Mouse (Mus musculus): ENCODE data around the gene Btnl10.
A peak's percentile ranks its signal among the peaks of the same experiment; 100 is the strongest.
"Not testable (repeated sequence)": the region's sequence is repeated elsewhere in the genome, so short reads cannot be mapped to it uniquely, and the experiment has no call there.

Gene Btnl10

GRCm38 (mm10) chr11:58930254-58930653 is 12.5 kb downstream of the Btnl10 start:
- no peak for DNase-seq (ENCODE audit: low spot score in 2 of 2)

GRCm38 (mm10) chr11:58931576-58931975 is 13.9 kb downstream of the Btnl10 start:
- DNase-seq (ENCODE audit: low spot score in 2 of 2) = peak in 1 of 2 experiments; percentile 43

GRCm38 (mm10) chr11:58937909-58938308 is 20.2 kb downstream of the Btnl10 start:
- DNase-seq (ENCODE audit: low spot score in 2 of 2) = no peak

GRCm38 (mm10) chr11:58938322-58939087 is 20.8 kb downstream of the Btnl10 start, which contains the start of gene Rnf187:
Gene Rnf187 (minus strand): TSS chr11:58938916.
- peak; percentile 79 to 87 for DNase-seq (ENCODE audit: low spot score in 2 of 2)

GRCm38 (mm10) chr11:58939088-58939439 is 21.4 kb downstream of the Btnl10 start:
- no peak for DNase-seq (ENCODE audit: low spot score in 2 of 2)

- no peak for DNase-seq (ENCODE audit: low spot score in 2 of 2)
Observed at GRCm38 (mm10) chr11:58944136-58944535, 26.4 kb downstream of the Btnl10 start.

- DNase-seq (ENCODE audit: low spot score in 2 of 2) = no peak
Observed at GRCm38 (mm10) chr11:58947306-58947705, 29.6 kb downstream of the Btnl10 start.

- DNase-seq (ENCODE audit: low spot score in 2 of 2) = peak; percentile 56 to 59
Observed at GRCm38 (mm10) chr11:58947798-58948528, 30.3 kb downstream of the Btnl10 start.

GRCm38 (mm10) chr11:58948542-58949479 is 31.1 kb downstream of the Btnl10 start, which contains the start of gene Hist3h2ba:
Gene Hist3h2ba (plus strand): TSS chr11:58948920.
- DNase-seq (ENCODE audit: low spot score in 2 of 2) = peak; percentile 78 to 80

- peak; percentile 25 to 38 for DNase-seq (ENCODE audit: low spot score in 2 of 2)
Observed at GRCm38 (mm10) chr11:58949480-58950431, 32.0 kb downstream of the Btnl10 start.

- DNase-seq (ENCODE audit: low spot score in 2 of 2) = no peak
Observed at GRCm38 (mm10) chr11:58951210-58951609, 33.5 kb downstream of the Btnl10 start.

- DNase-seq (ENCODE audit: low spot score in 2 of 2) = peak; percentile 41 to 51
Observed at GRCm38 (mm10) chr11:58953351-58954169, 35.9 kb downstream of the Btnl10 start.

- not testable (repeated sequence) for DNase-seq (ENCODE audit: low spot score in 2 of 2)
Observed at GRCm38 (mm10) chr11:58954170-58954419, 36.4 kb downstream of the Btnl10 start.

GRCm38 (mm10) chr11:58954420-58955142 is 36.9 kb downstream of the Btnl10 start, which contains the start of the genes Hist3h2a and Trim17:
Gene Hist3h2a (plus strand): TSS chr11:58954685.
Gene Trim17 (plus strand): TSS chr11:58954685.
- DNase-seq (ENCODE audit: low spot score in 2 of 2) = peak; percentile 89 to 90

GRCm38 (mm10) chr11:58955143-58955867 is 37.6 kb downstream of the Btnl10 start:
- DNase-seq (ENCODE audit: low spot score in 2 of 2) = peak in 1 of 2 experiments; percentile 22

GRCm38 (mm10) chr11:58955868-58956257 is 38.2 kb downstream of the Btnl10 start:
- DNase-seq (ENCODE audit: low spot score in 2 of 2) = no peak

- no peak for DNase-seq (ENCODE audit: low spot score in 2 of 2)
Observed at GRCm38 (mm10) chr11:58957226-58957914, 39.7 kb downstream of the Btnl10 start.

- DNase-seq (ENCODE audit: low spot score in 2 of 2) = no peak
Observed at GRCm38 (mm10) chr11:58958536-58958935, 40.8 kb downstream of the Btnl10 start.
